Comparison of ENCODE assay signal across 8 mouse cellular contexts in the genomic region with DNA sequence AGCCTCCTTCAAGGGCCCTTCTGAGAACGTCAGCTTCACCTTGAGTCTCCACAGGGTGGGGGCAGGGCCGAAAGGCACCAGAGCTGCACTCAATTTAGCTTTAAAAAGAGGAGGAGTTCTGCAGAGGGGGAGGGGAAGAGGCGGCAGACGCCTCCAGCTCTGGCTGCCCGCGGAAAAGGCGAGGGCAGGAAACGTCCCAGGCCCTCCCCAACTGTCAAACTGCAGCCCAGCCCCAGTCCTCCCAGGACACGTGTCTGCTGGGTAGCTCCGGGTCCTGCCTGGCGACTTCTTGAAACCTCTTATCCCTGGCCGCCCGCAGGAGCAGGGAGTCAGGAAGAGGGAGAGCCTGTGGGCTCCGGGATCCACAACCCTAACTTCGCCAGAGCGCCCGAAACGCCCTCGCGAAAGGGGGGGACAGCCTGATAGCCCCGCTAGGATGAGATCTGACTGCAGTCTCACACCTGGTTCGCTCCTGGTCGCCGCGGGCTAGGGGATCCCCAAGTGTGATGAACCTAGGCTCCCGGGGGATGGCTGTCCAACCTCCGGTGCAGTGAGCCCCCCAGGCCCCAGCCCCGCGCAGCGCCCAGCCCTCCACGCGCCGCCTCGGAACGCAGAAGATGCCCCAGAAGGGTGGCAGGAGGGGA. TPM values are rescaled to one million over a fixed set of nuclear protein-coding genes. Genes with fewer than 3 reads are reported as not detected.
DNase-seq lines count a peak whose midpoint lies in the region; ATAC-seq lines count a peak whose summit lies in the region.

No protein-coding gene starts in this region.

- peak; percentile 85 for DNase-seq in adrenal gland, adult 2 months
- DNase-seq in embryo, embryonic 10.5 days (ENCODE audit: low spot score), result peak; percentile 80
- DNase-seq in gastrocnemius, postnatal 25 days, result peak; percentile 63
- peak; percentile 67 for DNase-seq in induced T-regulatory cell, adult 2 months (ENCODE audit: low read depth)
- DNase-seq in left cerebral cortex, adult 9 months (ENCODE audit: low spot score in 2 of 2), result peak; percentile 52 to 53
- DNase-seq in right cerebral cortex, postnatal 25 days, result peak; percentile 50
- DNase-seq in urinary bladder, postnatal 4 days (ENCODE audit: low spot score in 2 of 2), result peak; percentile 22 to 62

- peak; percentile 82 for ATAC-seq in megakaryocyte, adult 5-6 weeks (ENCODE audit: poor library complexity, severe bottlenecking)

RNA-seq across cellular contexts. Expression of a gene that starts 0.9 kb away (rescaled TPM):
- total RNA-seq in adrenal gland, adult 2 months (2021), result 1 to 10 TPM; 4.3 to 4.5 TPM
- polyA plus RNA-seq in adrenal gland, adult 2 months (2012; rRNA removed), result 1.7 and 2.3 TPM in 2 replicates
- 1 to 10 TPM; 1.6 to 4.0 TPM for total RNA-seq in gastrocnemius, postnatal 25 days (2021)
- 2.1 and 3.4 TPM in 2 replicates for total RNA-seq in megakaryocyte, adult 5-6 weeks (2015)
- 1.1 and 5.1 TPM in 2 replicates for total RNA-seq in megakaryocyte, adult 5-6 weeks (2017)

Comparison
In these comparisons a context has a peak if more than half of its experiments do, and no peak if none do; other contexts are left out.
1. Peak in every context shown above with its lines: DNase-seq and ATAC-seq.